Mouse (Mus musculus): ENCODE data around the gene Amph. TPM values are rescaled to one million over a fixed set of nuclear protein-coding genes. Genes with fewer than 3 reads are reported as not detected.
A peak's percentile ranks its signal among the peaks of the same experiment; 100 is the strongest.

Gene Amph
- total and polyA plus RNA-seq, 3 experiments = 0.94 to 1.3 (median 1.1) TPM

- WGBS = 38% methylated on average over 1 of the region's 1 CpGs
- Histone ChIP-seq H3K27me3 (ENCODE audit: control insufficient read depth, insufficient read depth, low read length) (no peaks in the 10 kb centered on the region), H3K27ac (no peak overlapping the region), H3K4me3 (no peak overlapping the region), H3K9ac (ENCODE audit: low read depth, low read length) (no peak overlapping the region), H3K4me1 (ENCODE audit: control insufficient read depth, insufficient read depth, low read length) (no peaks in the 10 kb centered on the region), H3K79me2 (replicated peaks; ENCODE audit: control insufficient read depth, insufficient read depth, low read length) (no peaks in the 10 kb centered on the region), H3K36me3 (ENCODE audit: control insufficient read depth, insufficient read depth, low read length) (no peaks in the 10 kb centered on the region)
- intact Hi-C loops (cut with DNase I) = no loop called here
- TF ChIP-seq CTCF (IDR thresholded peaks at IDR 0.05) = peak; percentile 54
- no peak for TF ChIP-seq EP300 (IDR thresholded peaks at IDR 0.05; ENCODE audit: insufficient read depth, low read depth, low read length)
- no peak for DNase-seq
Observed at GRCm38 (mm10) chr13:19177662-19178259, 229.8 kb downstream of the Amph start.

DNA sequence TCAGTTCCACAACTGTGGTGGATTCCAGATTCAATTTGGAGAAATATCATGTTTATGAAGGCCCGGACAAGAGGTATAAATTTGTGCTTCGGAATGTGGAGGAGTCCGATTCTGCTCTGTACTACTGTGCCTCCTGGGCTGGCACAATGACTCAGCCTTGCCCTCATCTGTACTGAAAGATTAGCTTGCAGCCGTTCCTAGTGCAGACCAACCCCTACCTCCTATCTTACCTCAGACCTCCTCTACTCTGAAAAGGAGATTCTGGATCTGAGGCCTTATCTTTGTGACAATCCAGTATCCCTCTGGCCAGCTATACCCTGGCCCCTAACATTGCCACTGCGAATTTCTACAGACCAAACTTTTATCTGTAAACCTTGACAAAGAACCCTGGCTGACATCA lies 230.3 kb downstream of the Amph start:
- H3K4me1 ChIP-seq (ENCODE audit: control insufficient read depth, insufficient read depth, low read length) = no peaks in the 10 kb centered on the region
- intact Hi-C loops (cut with DNase I) = no loop called here
- 71% methylated on average over 5 of the region's 5 CpGs for WGBS
- no peak overlapping the region for H3K27ac ChIP-seq
- DNase-seq = no peak
- TF ChIP-seq POLR2A (IDR thresholded peaks at IDR 0.05; ENCODE audit: insufficient read depth, low read depth, low read length) (no peak), CTCF (IDR thresholded peaks at IDR 0.05) (no peak), EP300 (IDR thresholded peaks at IDR 0.05; ENCODE audit: insufficient read depth, low read depth, low read length) (no peak)
- no peaks in the 10 kb centered on the region for H3K79me2 ChIP-seq (replicated peaks; ENCODE audit: control insufficient read depth, insufficient read depth, low read length)
- H3K27me3 ChIP-seq (ENCODE audit: control insufficient read depth, insufficient read depth, low read length) = no peaks in the 10 kb centered on the region
- H3K9ac ChIP-seq (ENCODE audit: low read depth, low read length) = no peak overlapping the region
- no peak overlapping the region for H3K4me3 ChIP-seq
- no peaks in the 10 kb centered on the region for H3K36me3 ChIP-seq (ENCODE audit: control insufficient read depth, insufficient read depth, low read length)

GRCm38 (mm10) chr13:19182259-19182658 lies 234.3 kb downstream of the Amph start:
- no peaks in the 10 kb centered on the region for H3K36me3 ChIP-seq (ENCODE audit: control insufficient read depth, insufficient read depth, low read length)
- TF ChIP-seq POLR2A (IDR thresholded peaks at IDR 0.05; ENCODE audit: insufficient read depth, low read depth, low read length) (no peak), EP300 (IDR thresholded peaks at IDR 0.05; ENCODE audit: insufficient read depth, low read depth, low read length) (no peak), CTCF (IDR thresholded peaks at IDR 0.05) (no peak)
- H3K79me2 ChIP-seq (replicated peaks; ENCODE audit: control insufficient read depth, insufficient read depth, low read length) = no peaks in the 10 kb centered on the region
- no peak overlapping the region for H3K9ac ChIP-seq (ENCODE audit: low read depth, low read length)
- H3K4me3 ChIP-seq = no peak overlapping the region
- no peaks in the 10 kb centered on the region for H3K27me3 ChIP-seq (ENCODE audit: control insufficient read depth, insufficient read depth, low read length)
- no peak for DNase-seq
- intact Hi-C loops (cut with DNase I) = no loop called here
- WGBS = 20% methylated on average over 8 of the region's 8 CpGs
- H3K4me1 ChIP-seq (ENCODE audit: control insufficient read depth, insufficient read depth, low read length) = no peaks in the 10 kb centered on the region
- H3K27ac ChIP-seq = no peak overlapping the region

- intact Hi-C loops (cut with DNase I) = no loop called here
- Histone ChIP-seq H3K36me3 (ENCODE audit: control insufficient read depth, insufficient read depth, low read length) (no peaks in the 10 kb centered on the region), H3K27ac (no peak overlapping the region), H3K4me1 (ENCODE audit: control insufficient read depth, insufficient read depth, low read length) (no peaks in the 10 kb centered on the region), H3K9ac (ENCODE audit: low read depth, low read length) (no peak overlapping the region), H3K27me3 (ENCODE audit: control insufficient read depth, insufficient read depth, low read length) (no peaks in the 10 kb centered on the region), H3K79me2 (replicated peaks; ENCODE audit: control insufficient read depth, insufficient read depth, low read length) (no peaks in the 10 kb centered on the region), H3K4me3 (no peak overlapping the region)
- DNase-seq = no peak
- 19% methylated on average over 6 of the region's 6 CpGs for WGBS
- no peak for TF ChIP-seq CTCF (IDR thresholded peaks at IDR 0.05)
- no peak for TF ChIP-seq POLR2A (IDR thresholded peaks at IDR 0.05; ENCODE audit: insufficient read depth, low read depth, low read length)
- no peak for TF ChIP-seq EP300 (IDR thresholded peaks at IDR 0.05; ENCODE audit: insufficient read depth, low read depth, low read length)
Observed at GRCm38 (mm10) chr13:19190052-19190451, 242.0 kb downstream of the Amph start.

DNA sequence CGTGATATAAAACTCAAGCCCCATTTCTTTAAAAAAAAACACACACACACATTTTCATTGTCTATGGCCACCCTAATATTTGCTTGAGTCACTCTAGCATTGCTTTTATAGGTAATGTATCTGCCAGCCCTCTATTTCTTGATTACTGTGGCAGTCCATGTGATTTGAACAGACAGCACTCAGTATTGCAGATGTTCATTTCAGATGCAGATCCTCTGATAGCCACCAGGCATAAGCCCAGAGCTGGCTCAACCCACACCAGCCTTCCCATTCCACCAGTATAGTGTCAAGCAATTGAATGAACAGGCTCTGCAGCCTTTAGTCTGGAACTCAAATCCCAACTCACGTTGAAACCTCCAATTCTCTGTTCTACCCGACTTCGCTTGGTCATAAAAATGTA lies 246.8 kb downstream of the Amph start:
- WGBS = 73% methylated on average over 4 of the region's 4 CpGs

GRCm38 (mm10) chr13:19195456-19195855 lies 247.5 kb downstream of the Amph start:
- Histone ChIP-seq H3K9ac (ENCODE audit: low read depth, low read length) (no peak overlapping the region), H3K4me3 (no peak overlapping the region), H3K79me2 (replicated peaks; ENCODE audit: control insufficient read depth, insufficient read depth, low read length) (no peaks in the 10 kb centered on the region), H3K4me1 (ENCODE audit: control insufficient read depth, insufficient read depth, low read length) (no peaks in the 10 kb centered on the region), H3K27ac (no peak overlapping the region), H3K36me3 (ENCODE audit: control insufficient read depth, insufficient read depth, low read length) (no peaks in the 10 kb centered on the region), H3K27me3 (ENCODE audit: control insufficient read depth, insufficient read depth, low read length) (no peaks in the 10 kb centered on the region)
- no peak for TF ChIP-seq EP300 (IDR thresholded peaks at IDR 0.05; ENCODE audit: insufficient read depth, low read depth, low read length)
- TF ChIP-seq POLR2A (IDR thresholded peaks at IDR 0.05; ENCODE audit: insufficient read depth, low read depth, low read length) = no peak
- no peak for TF ChIP-seq CTCF (IDR thresholded peaks at IDR 0.05)
- no peak for DNase-seq
- 24% methylated on average over 1 of the region's 1 CpGs for WGBS
- intact Hi-C loops (cut with DNase I) = no loop called here

More for the DNA sequence above, 246.8 kb downstream of the Amph start:
- Histone ChIP-seq H3K79me2 (replicated peaks; ENCODE audit: control insufficient read depth, insufficient read depth, low read length) (no peaks in the 10 kb centered on the region), H3K4me1 (ENCODE audit: control insufficient read depth, insufficient read depth, low read length) (no peaks in the 10 kb centered on the region), H3K4me3 (no peak overlapping the region), H3K9ac (ENCODE audit: low read depth, low read length) (no peak overlapping the region), H3K27me3 (ENCODE audit: control insufficient read depth, insufficient read depth, low read length) (no peaks in the 10 kb centered on the region), H3K36me3 (ENCODE audit: control insufficient read depth, insufficient read depth, low read length) (no peaks in the 10 kb centered on the region), H3K27ac (no peak overlapping the region)
- TF ChIP-seq CTCF (IDR thresholded peaks at IDR 0.05) (no peak), EP300 (IDR thresholded peaks at IDR 0.05; ENCODE audit: insufficient read depth, low read depth, low read length) (no peak), POLR2A (IDR thresholded peaks at IDR 0.05; ENCODE audit: insufficient read depth, low read depth, low read length) (no peak)
- DNase-seq = no peak
- intact Hi-C loops (cut with DNase I) = no loop called here

Other genes with a start within 250 kb of the Amph start
- gene Vps41, start 230.9 kb upstream of the Amph start, total RNA-seq (2021) = 10 to 100 TPM; 28.2 to 31.3 TPM
- 13.9 and 23.4 TPM in 2 replicates for gene Vps41, start 230.9 kb upstream of the Amph start, polyA plus RNA-seq (2012; rRNA removed)